Mouse (Mus musculus) neural tube, embryonic 13.5 days (tissue): ENCODE data around the gene Fbxw11. TPM values are rescaled to one million over a fixed set of nuclear protein-coding genes. Genes with fewer than 3 reads are reported as not detected.
"Not testable (repeated sequence)": the region's sequence is repeated elsewhere in the genome, so short reads cannot be mapped to it uniquely, and the experiment has no call there.

ENCODE experiments used
- ATAC-seq: fragments of 200-750 bp; cut with Nextera tagmentation; 2 replicates; pipeline ENCODE4 v1.8.0; 2017; ENCODE audit warnings: low read depth, mild to moderate bottlenecking, moderate TSS enrichment, moderate library complexity
- H3K27ac ChIP-seq: fragments of 300-500 bp; sonication (generic); replicated peaks from 2 replicates; pipeline ENCODE4 v1.5.1; 2015; ENCODE audit warnings: moderate library complexity, mild to moderate bottlenecking, inconsistent platforms
- H3K27me3 ChIP-seq: fragments of 300-500 bp; sonication (generic); 2 replicates; pipeline ENCODE4 v1.6.1; 2015; ENCODE audit warnings: mild to moderate bottlenecking, inconsistent platforms
- H3K36me3 ChIP-seq: fragments of 300-500 bp; sonication (generic); 2 replicates; pipeline ENCODE4 v1.6.1; 2015; ENCODE audit warnings: mild to moderate bottlenecking, inconsistent platforms
- H3K4me1 ChIP-seq: fragments of 300-500 bp; sonication (generic); replicated peaks from 2 replicates; pipeline ENCODE4 v1.6.1; 2015; ENCODE audit warnings: inconsistent platforms
- H3K4me2 ChIP-seq: fragments of 300-500 bp; sonication (generic); 2 replicates; pipeline ENCODE4 v1.6.1; 2015; ENCODE audit warnings: inconsistent platforms, mild to moderate bottlenecking, moderate library complexity
- H3K4me3 ChIP-seq: fragments of 300-500 bp; sonication (generic); 2 replicates; pipeline ENCODE4 v1.5.1; 2015; ENCODE audit warnings: mild to moderate bottlenecking, inconsistent platforms
- H3K9ac ChIP-seq: fragments of 300-500 bp; sonication (generic); 2 replicates; pipeline ENCODE4 v1.6.1; 2015; ENCODE audit warnings: moderate library complexity, mild to moderate bottlenecking, inconsistent platforms
- H3K9me3 ChIP-seq: fragments of 300-500 bp; sonication (generic); 2 replicates; pipeline ENCODE4 v1.6.1; 2016; ENCODE audit warnings: inconsistent platforms
- WGBS: fragments of 180-500 bp; shearing (Covaris S2); methylation state at CpG from one replicate; pipeline ENCODE4 v1.1.7; 2015; 5-methylcytosine and 5-hydroxymethylcytosine counted together
- polyA plus RNA-seq: library from polyadenylated mRNA; unstranded; fragments of >200 nt; fragmentation: Nextera tagmentation; extraction: Ambion mirVana; gene quantifications from 2 replicates; pipeline ENCODE4 v1.2.1, GENCODE M21; 2015

Fbxw11 gene
- polyA plus RNA-seq, 1 experiment from 2014 or later = 106 TPM

GRCm38 (mm10) chr11:32704241-32704890 is 61.8 kb downstream of the Fbxw11 start:
- H3K4me1 ChIP-seq = peaks cover 43% of the 10 kb centered on the region
- H3K9ac ChIP-seq = no peak overlapping the region
- no peak overlapping the region for H3K27ac ChIP-seq
- no peak for ATAC-seq
- 77% methylated on average over 6 of the region's 6 CpGs for WGBS
- H3K27me3 ChIP-seq = no peaks in the 10 kb centered on the region
- H3K4me2 ChIP-seq = no peak overlapping the region
- no peaks in the 10 kb centered on the region for H3K9me3 ChIP-seq
- no peaks in the 10 kb centered on the region for H3K36me3 ChIP-seq
- no peak overlapping the region for H3K4me3 ChIP-seq

- 88% methylated on average over 4 of the region's 4 CpGs for WGBS
- no peak overlapping the region for H3K27ac ChIP-seq
- no peak overlapping the region for H3K4me3 ChIP-seq
- no peak for ATAC-seq
- no peaks in the 10 kb centered on the region for H3K9me3 ChIP-seq
- no peaks in the 10 kb centered on the region for H3K27me3 ChIP-seq
- H3K4me1 ChIP-seq = peaks cover 40% of the 10 kb centered on the region
- H3K36me3 ChIP-seq = no peaks in the 10 kb centered on the region
- no peak overlapping the region for H3K4me2 ChIP-seq
- H3K9ac ChIP-seq = no peak overlapping the region
These were observed 64.0 kb downstream of the Fbxw11 start for GRCm38 (mm10) chr11:32706406-32706993.

- Histone ChIP-seq H3K36me3 (peaks cover 4% of the 10 kb centered on the region; the same call in 1 of the 2 replicates), H3K27ac (no peak overlapping the region), H3K4me2 (no peak overlapping the region), H3K4me3 (no peak overlapping the region), H3K9ac (no peak overlapping the region), H3K4me1 (peaks cover 36% of the 10 kb centered on the region), H3K9me3 (no peaks in the 10 kb centered on the region), H3K27me3 (no peaks in the 10 kb centered on the region)
- 58% methylated on average over 3 of the region's 3 CpGs for WGBS
- ATAC-seq = no peak
These were observed 65.0 kb downstream of the Fbxw11 start for GRCm38 (mm10) chr11:32707481-32707880.

GRCm38 (mm10) chr11:32708739-32709501 is 66.4 kb downstream of the Fbxw11 start:
- H3K4me2 ChIP-seq = no peak overlapping the region
- H3K27me3 ChIP-seq = no peaks in the 10 kb centered on the region
- WGBS = 70% methylated on average over 14 of the region's 14 CpGs
- peaks cover 4% of the 10 kb centered on the region; the same call in 1 of the 2 replicates for H3K36me3 ChIP-seq
- H3K4me3 ChIP-seq = no peak overlapping the region
- H3K9ac ChIP-seq = no peak overlapping the region; the same call in 1 of the 2 replicates
- ATAC-seq = 0 out of 2 replicates have a peak, but pooled peaks have one; percentile 25
- no peaks in the 10 kb centered on the region for H3K9me3 ChIP-seq
- H3K4me1 ChIP-seq = peaks cover 22% of the 10 kb centered on the region
- no peak overlapping the region for H3K27ac ChIP-seq

- no peaks in the 10 kb centered on the region for H3K9me3 ChIP-seq
- no peak overlapping the region for H3K27ac ChIP-seq
- H3K4me2 ChIP-seq = no peak overlapping the region
- H3K36me3 ChIP-seq = peaks cover 4% of the 10 kb centered on the region; the same call in 1 of the 2 replicates
- 19% methylated on average over 1 of the region's 1 CpGs for WGBS
- H3K4me1 ChIP-seq = peaks cover 16% of the 10 kb centered on the region
- ATAC-seq = no peak
- no peak overlapping the region for H3K9ac ChIP-seq
- no peak overlapping the region for H3K4me3 ChIP-seq
- H3K27me3 ChIP-seq = no peaks in the 10 kb centered on the region
These were observed 67.0 kb downstream of the Fbxw11 start for GRCm38 (mm10) chr11:32709563-32709962.

GRCm38 (mm10) chr11:32714230-32714629 is 71.7 kb downstream of the Fbxw11 start:
- ATAC-seq = 0 out of 2 replicates have a peak, but pooled peaks have one; percentile 45
- peaks cover 25% of the 10 kb centered on the region for H3K4me1 ChIP-seq
- no peak overlapping the region for H3K4me3 ChIP-seq
- no peak overlapping the region for H3K9ac ChIP-seq
- H3K4me2 ChIP-seq = no peak overlapping the region
- peaks cover 4% of the 10 kb centered on the region; the same call in 1 of the 2 replicates for H3K36me3 ChIP-seq
- no peak overlapping the region for H3K27ac ChIP-seq
- 58% methylated on average over 5 of the region's 5 CpGs for WGBS
- no peaks in the 10 kb centered on the region for H3K9me3 ChIP-seq
- no peaks in the 10 kb centered on the region for H3K27me3 ChIP-seq

- Histone ChIP-seq H3K27ac (no peak overlapping the region), H3K27me3 (no peaks in the 10 kb centered on the region), H3K9me3 (no peaks in the 10 kb centered on the region), H3K4me3 (no peak overlapping the region), H3K36me3 (peaks cover 4% of the 10 kb centered on the region; the same call in 1 of the 2 replicates), H3K4me2 (no peak overlapping the region), H3K4me1 (peaks cover 25% of the 10 kb centered on the region), H3K9ac (no peak overlapping the region)
- no peak for ATAC-seq
- WGBS = 98% methylated on average over 2 of the region's 2 CpGs
These were observed 72.4 kb downstream of the Fbxw11 start for GRCm38 (mm10) chr11:32714896-32715295.

GRCm38 (mm10) chr11:32715495-32715894 is 73.0 kb downstream of the Fbxw11 start:
- WGBS = 88% methylated on average over 6 of the region's 6 CpGs
- Histone ChIP-seq H3K4me1 (peaks cover 25% of the 10 kb centered on the region), H3K27ac (no peak overlapping the region), H3K9me3 (no peaks in the 10 kb centered on the region), H3K27me3 (no peaks in the 10 kb centered on the region), H3K4me3 (no peak overlapping the region), H3K9ac (no peak overlapping the region), H3K36me3 (peaks cover 4% of the 10 kb centered on the region; the same call in 1 of the 2 replicates), H3K4me2 (no peak overlapping the region)
- no peak for ATAC-seq

GRCm38 (mm10) chr11:32715970-32716369 is 73.4 kb downstream of the Fbxw11 start:
- H3K4me3 ChIP-seq = no peak overlapping the region
- H3K27ac ChIP-seq = no peak overlapping the region
- no peaks in the 10 kb centered on the region for H3K9me3 ChIP-seq
- peaks cover 25% of the 10 kb centered on the region for H3K4me1 ChIP-seq
- H3K4me2 ChIP-seq = no peak overlapping the region
- H3K9ac ChIP-seq = no peak overlapping the region
- WGBS = 83% methylated on average over 5 of the region's 5 CpGs
- H3K36me3 ChIP-seq = peaks cover 4% of the 10 kb centered on the region; the same call in 1 of the 2 replicates
- no peaks in the 10 kb centered on the region for H3K27me3 ChIP-seq
- no peak for ATAC-seq

- no peak for ATAC-seq
- Histone ChIP-seq H3K9me3 (no peaks in the 10 kb centered on the region), H3K27me3 (no peaks in the 10 kb centered on the region), H3K9ac (no peak overlapping the region), H3K4me3 (no peak overlapping the region), H3K4me2 (no peak overlapping the region), H3K4me1 (peaks cover 25% of the 10 kb centered on the region), H3K36me3 (peaks cover 3% of the 10 kb centered on the region; the same call in 1 of the 2 replicates), H3K27ac (no peak overlapping the region)
- 88% methylated on average over 4 of the region's 4 CpGs for WGBS
These were observed 74.4 kb downstream of the Fbxw11 start for GRCm38 (mm10) chr11:32716876-32717275.

GRCm38 (mm10) chr11:32717711-32718110 is 75.2 kb downstream of the Fbxw11 start:
- not testable (repeated sequence) for H3K9ac ChIP-seq, H3K4me3 ChIP-seq, H3K27me3 ChIP-seq, ATAC-seq, H3K4me2 ChIP-seq, H3K9me3 ChIP-seq, H3K36me3 ChIP-seq, H3K27ac ChIP-seq
- H3K4me1 ChIP-seq = peaks cover 25% of the 10 kb centered on the region
- 93% methylated on average over 9 of the region's 9 CpGs for WGBS

- Histone ChIP-seq H3K27me3 (no peaks in the 10 kb centered on the region), H3K9ac (no peak overlapping the region), H3K36me3 (peaks cover 13% of the 10 kb centered on the region; the same call in 1 of the 2 replicates), H3K4me1 (peaks cover 25% of the 10 kb centered on the region), H3K27ac (no peak overlapping the region), H3K4me2 (no peak overlapping the region), H3K9me3 (no peaks in the 10 kb centered on the region), H3K4me3 (no peak overlapping the region)
- 66% methylated on average over 2 of the region's 2 CpGs for WGBS
- ATAC-seq = no peak
These were observed 75.8 kb downstream of the Fbxw11 start for GRCm38 (mm10) chr11:32718371-32718770.
